Mouse (Mus musculus): ENCODE results near the gene Mknk2. TPM values are rescaled to one million over a fixed set of nuclear protein-coding genes. Genes with fewer than 3 reads are reported as not detected.
"Not testable (repeated sequence)": the region's sequence is repeated elsewhere in the genome, so short reads cannot be mapped to it uniquely, and the experiment has no call there.

Gene Mknk2
- polyA plus RNA-seq, 1 experiment from 2014 or later = 71.3 TPM

GRCm38 (mm10) chr10:80656130-80656862 is 21.6 kb downstream of the Mknk2 start:
- Histone ChIP-seq H3K4me3 (ENCODE audit: low read depth, low read length) (peak overlapping the region; percentile 96), H3K27me3 (ENCODE audit: control insufficient read depth, insufficient read depth, low read length) (no peaks in the 10 kb centered on the region), H3K9me3 (ENCODE audit: control insufficient read depth, low read depth, low read length) (no peaks in the 10 kb centered on the region), H3K36me3 (ENCODE audit: control insufficient read depth, insufficient read depth, low read length) (no peaks in the 10 kb centered on the region), H3K9ac (replicated peaks; ENCODE audit: low read depth, low read length) (peak overlapping the region; percentile 96), H3K4me1 (ENCODE audit: control insufficient read depth, insufficient read depth, low read length) (peaks cover 17% of the 10 kb centered on the region), H3K27ac (ENCODE audit: low read length) (peak overlapping the region; percentile 85), H3K4me2 (replicated peaks; ENCODE audit: low read depth, low read length) (peak overlapping the region; percentile 91)
- ATAC-seq (ENCODE audit: insufficient number of reproducible peaks, insufficient read depth, low FRiP score, low read depth) = peak; percentile 87
- under 1% methylated on average over 70 of the region's 72 CpGs for WGBS

GRCm38 (mm10) chr10:80655406-80656129 is 22.3 kb downstream of the Mknk2 start:
- peak overlapping the region; percentile 91 for H3K4me2 ChIP-seq (replicated peaks; ENCODE audit: low read depth, low read length)
- peak overlapping the region; percentile 96 for H3K9ac ChIP-seq (replicated peaks; ENCODE audit: low read depth, low read length)
- H3K9me3 ChIP-seq (ENCODE audit: control insufficient read depth, low read depth, low read length) = no peaks in the 10 kb centered on the region
- ATAC-seq (ENCODE audit: insufficient number of reproducible peaks, insufficient read depth, low FRiP score, low read depth) = peak; percentile 29; the same call in 1 of the 2 replicates
- H3K36me3 ChIP-seq (ENCODE audit: control insufficient read depth, insufficient read depth, low read length) = no peaks in the 10 kb centered on the region; the same call in 1 of the 2 replicates
- H3K4me3 ChIP-seq (ENCODE audit: low read depth, low read length) = peak overlapping the region; percentile 96
- H3K4me1 ChIP-seq (ENCODE audit: control insufficient read depth, insufficient read depth, low read length) = peaks cover 17% of the 10 kb centered on the region
- no peaks in the 10 kb centered on the region for H3K27me3 ChIP-seq (ENCODE audit: control insufficient read depth, insufficient read depth, low read length)
- WGBS = 8% methylated on average over 6 of the region's 12 CpGs
- peak overlapping the region; percentile 63; the same call in 1 of the 2 replicates for H3K27ac ChIP-seq (ENCODE audit: low read length)

GRCm38 (mm10) chr10:80654866-80655265 is 23.0 kb downstream of the Mknk2 start:
- Histone ChIP-seq H3K9me3 (ENCODE audit: control insufficient read depth, low read depth, low read length) (no peaks in the 10 kb centered on the region), H3K9ac (replicated peaks; ENCODE audit: low read depth, low read length) (0 out of 2 replicates have a peak overlapping the region, but pooled peaks have one; percentile 96), H3K27ac (ENCODE audit: low read length) (no peak overlapping the region), H3K4me3 (ENCODE audit: low read depth, low read length) (peak overlapping the region; percentile 96), H3K27me3 (ENCODE audit: control insufficient read depth, insufficient read depth, low read length) (no peaks in the 10 kb centered on the region), H3K4me2 (replicated peaks; ENCODE audit: low read depth, low read length) (peak overlapping the region; percentile 91), H3K36me3 (ENCODE audit: control insufficient read depth, insufficient read depth, low read length) (no peaks in the 10 kb centered on the region; the same call in 1 of the 2 replicates), H3K4me1 (ENCODE audit: control insufficient read depth, insufficient read depth, low read length) (peaks cover 17% of the 10 kb centered on the region)
- no peak for ATAC-seq (ENCODE audit: insufficient number of reproducible peaks, insufficient read depth, low FRiP score, low read depth)
- WGBS = 83% methylated on average over 6 of the region's 6 CpGs

- Histone ChIP-seq H3K4me1 (ENCODE audit: control insufficient read depth, insufficient read depth, low read length) (peaks cover 17% of the 10 kb centered on the region), H3K9me3 (ENCODE audit: control insufficient read depth, low read depth, low read length) (no peaks in the 10 kb centered on the region), H3K4me3 (ENCODE audit: low read depth, low read length) (no peak overlapping the region), H3K27me3 (ENCODE audit: control insufficient read depth, insufficient read depth, low read length) (no peaks in the 10 kb centered on the region), H3K27ac (ENCODE audit: low read length) (no peak overlapping the region), H3K4me2 (replicated peaks; ENCODE audit: low read depth, low read length) (no peak overlapping the region), H3K9ac (replicated peaks; ENCODE audit: low read depth, low read length) (no peak overlapping the region), H3K36me3 (ENCODE audit: control insufficient read depth, insufficient read depth, low read length) (peaks cover 1% of the 10 kb centered on the region; the same call in 1 of the 2 replicates)
- no peak for ATAC-seq (ENCODE audit: insufficient number of reproducible peaks, insufficient read depth, low FRiP score, low read depth)
- 81% methylated on average over 6 of the region's 6 CpGs for WGBS
Observed at GRCm38 (mm10) chr10:80653156-80653720, 24.7 kb downstream of the Mknk2 start.

DNA sequence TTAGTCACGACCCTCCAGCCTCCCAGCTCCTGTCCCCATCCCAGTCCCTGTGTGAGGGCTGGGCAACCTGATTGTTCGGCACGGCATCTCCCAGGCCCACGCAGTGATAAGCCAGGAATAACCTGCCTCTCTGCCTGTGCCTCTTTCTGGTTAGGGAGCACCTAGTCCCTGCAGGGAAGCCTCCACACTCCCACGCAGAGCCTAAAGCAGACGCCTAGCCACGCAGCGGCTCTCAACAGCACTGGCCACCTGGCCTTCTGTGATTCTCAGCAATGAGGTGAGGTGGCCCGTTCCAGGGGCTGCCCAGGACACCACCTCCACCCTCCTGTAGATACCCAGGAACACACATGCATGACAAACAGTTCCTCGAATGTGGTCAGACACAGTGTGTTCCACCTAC is 27.5 kb downstream of the Mknk2 start:
- Histone ChIP-seq H3K4me3 (ENCODE audit: low read depth, low read length) (no peak overlapping the region), H3K9me3 (ENCODE audit: control insufficient read depth, low read depth, low read length) (no peaks in the 10 kb centered on the region), H3K4me2 (replicated peaks; ENCODE audit: low read depth, low read length) (no peak overlapping the region), H3K9ac (replicated peaks; ENCODE audit: low read depth, low read length) (no peak overlapping the region), H3K27me3 (ENCODE audit: control insufficient read depth, insufficient read depth, low read length) (no peaks in the 10 kb centered on the region), H3K27ac (ENCODE audit: low read length) (no peak overlapping the region), H3K4me1 (ENCODE audit: control insufficient read depth, insufficient read depth, low read length) (peaks cover 13% of the 10 kb centered on the region), H3K36me3 (ENCODE audit: control insufficient read depth, insufficient read depth, low read length) (peaks cover 18% of the 10 kb centered on the region)
- no peak for ATAC-seq (ENCODE audit: insufficient number of reproducible peaks, insufficient read depth, low FRiP score, low read depth)
- 91% methylated on average over 10 of the region's 10 CpGs for WGBS

DNA sequence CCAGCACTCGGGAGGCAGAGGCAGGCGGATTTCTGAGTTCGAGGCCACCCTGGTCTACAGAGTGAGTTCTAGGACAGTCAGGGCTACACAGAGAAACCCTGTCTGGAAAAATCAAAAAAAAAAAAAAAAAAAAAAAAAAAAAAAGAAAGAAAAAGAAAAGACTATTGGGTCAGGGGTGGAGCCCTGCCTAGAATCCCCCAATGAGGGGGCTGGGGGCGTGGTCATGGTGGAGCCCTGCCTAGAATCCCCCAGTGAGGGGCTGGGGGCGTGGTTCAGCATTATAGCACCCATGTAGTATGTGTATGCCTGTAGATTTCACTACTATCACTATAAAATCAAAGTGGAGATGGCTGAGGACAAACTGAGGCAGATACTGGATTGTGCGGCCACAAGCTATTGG is 28.0 kb downstream of the Mknk2 start:
- WGBS = 88% methylated on average over 6 of the region's 6 CpGs

DNA sequence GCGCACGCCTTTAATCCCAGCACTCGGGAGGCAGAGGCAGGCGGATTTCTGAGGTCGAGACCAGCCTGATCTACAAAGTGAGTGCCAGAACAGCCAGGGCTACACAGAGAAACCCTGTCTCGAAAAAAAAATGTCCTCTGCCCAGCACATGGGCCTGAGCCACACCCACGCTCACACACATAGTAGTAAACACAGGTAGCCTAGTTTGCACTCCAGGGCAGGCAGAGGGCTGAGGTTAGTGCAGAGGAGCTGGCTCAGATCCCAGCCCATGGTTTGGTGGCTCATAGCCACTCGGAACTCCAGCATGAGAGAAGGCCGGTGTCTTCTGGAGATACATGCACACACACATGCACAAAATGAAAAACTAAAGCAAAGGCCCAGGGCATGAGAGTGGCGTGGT is 31.0 kb downstream of the Mknk2 start:
- H3K4me1 ChIP-seq (ENCODE audit: control insufficient read depth, insufficient read depth, low read length) = no peaks in the 10 kb centered on the region
- 91% methylated on average over 10 of the region's 10 CpGs for WGBS
- H3K4me3 ChIP-seq (ENCODE audit: low read depth, low read length) = no peak overlapping the region
- H3K9ac ChIP-seq (replicated peaks; ENCODE audit: low read depth, low read length) = no peak overlapping the region
- ATAC-seq (ENCODE audit: insufficient number of reproducible peaks, insufficient read depth, low FRiP score, low read depth) = no peak
- H3K27ac ChIP-seq (ENCODE audit: low read length) = no peak overlapping the region
- H3K36me3 ChIP-seq (ENCODE audit: control insufficient read depth, insufficient read depth, low read length) = peaks cover 44% of the 10 kb centered on the region
- no peaks in the 10 kb centered on the region for H3K9me3 ChIP-seq (ENCODE audit: control insufficient read depth, low read depth, low read length)
- H3K4me2 ChIP-seq (replicated peaks; ENCODE audit: low read depth, low read length) = no peak overlapping the region
- H3K27me3 ChIP-seq (ENCODE audit: control insufficient read depth, insufficient read depth, low read length) = no peaks in the 10 kb centered on the region

More for the DNA sequence above, 28.0 kb downstream of the Mknk2 start:
- not testable (repeated sequence) for H3K27me3 ChIP-seq (ENCODE audit: control insufficient read depth, insufficient read depth, low read length); H3K4me2 ChIP-seq (replicated peaks; ENCODE audit: low read depth, low read length); H3K9me3 ChIP-seq (ENCODE audit: control insufficient read depth, low read depth, low read length); H3K4me3 ChIP-seq (ENCODE audit: low read depth, low read length); ATAC-seq (ENCODE audit: insufficient number of reproducible peaks, insufficient read depth, low FRiP score, low read depth); H3K27ac ChIP-seq (ENCODE audit: low read length); H3K4me1 ChIP-seq (ENCODE audit: control insufficient read depth, insufficient read depth, low read length); H3K9ac ChIP-seq (replicated peaks; ENCODE audit: low read depth, low read length)
- peaks cover 21% of the 10 kb centered on the region for H3K36me3 ChIP-seq (ENCODE audit: control insufficient read depth, insufficient read depth, low read length)

DNA sequence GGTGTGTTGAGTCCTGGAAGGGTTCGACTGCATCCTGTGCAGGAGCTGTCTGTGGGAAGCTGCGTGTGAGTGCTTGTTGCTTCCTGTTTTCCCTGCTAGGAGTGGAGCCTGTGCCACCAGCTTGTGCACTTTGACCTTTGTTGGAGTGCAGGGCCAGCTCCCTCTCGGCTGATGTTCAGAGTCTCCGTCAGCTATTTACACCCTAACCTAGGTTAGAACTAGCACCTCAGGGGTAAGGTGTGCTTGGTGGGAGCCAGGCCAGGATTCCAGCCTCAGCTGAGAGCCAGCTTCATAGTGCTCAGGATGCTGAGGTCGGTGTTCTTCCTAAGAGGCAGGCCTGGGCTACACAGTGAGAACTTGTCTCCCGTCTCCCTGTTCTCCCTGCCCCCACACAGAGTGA is 42.6 kb downstream of the Mknk2 start:
- Histone ChIP-seq H3K9me3 (ENCODE audit: control insufficient read depth, low read depth, low read length) (no peaks in the 10 kb centered on the region), H3K27me3 (ENCODE audit: control insufficient read depth, insufficient read depth, low read length) (no peaks in the 10 kb centered on the region), H3K36me3 (ENCODE audit: control insufficient read depth, insufficient read depth, low read length) (peaks cover 56% of the 10 kb centered on the region), H3K4me1 (ENCODE audit: control insufficient read depth, insufficient read depth, low read length) (no peaks in the 10 kb centered on the region), H3K9ac (replicated peaks; ENCODE audit: low read depth, low read length) (no peak overlapping the region), H3K4me2 (replicated peaks; ENCODE audit: low read depth, low read length) (no peak overlapping the region), H3K27ac (ENCODE audit: low read length) (no peak overlapping the region), H3K4me3 (ENCODE audit: low read depth, low read length) (no peak overlapping the region)
- WGBS = 73% methylated on average over 6 of the region's 6 CpGs
- ATAC-seq (ENCODE audit: insufficient number of reproducible peaks, insufficient read depth, low FRiP score, low read depth) = no peak

Measured in stomach, embryonic 14.5 days (tissue).